Mouse (Mus musculus) liver, embryonic 12.5 days (tissue): ENCODE data around the gene Hist1h3e. TPM values are rescaled to one million over a fixed set of nuclear protein-coding genes. Genes with fewer than 3 reads are reported as not detected.
A peak's percentile ranks its signal among the peaks of the same experiment; 100 is the strongest.

Source experiments
- ATAC-seq: fragments of 200-750 bp; cut with Nextera tagmentation; 2 replicates; pipeline ENCODE4 v1.8.0; 2017; ENCODE audit warnings: moderate number of reproducible peaks, mild to moderate bottlenecking, moderate library complexity
- H3K27ac ChIP-seq: fragments of 300-500 bp; sonication (generic); 2 replicates; pipeline ENCODE4 v1.5.1; 2016; ENCODE audit warnings: mild to moderate bottlenecking
- H3K27me3 ChIP-seq: fragments of 300-500 bp; sonication (generic); replicated peaks from 2 replicates; pipeline ENCODE4 v1.6.1; 2016; ENCODE audit warnings: mild to moderate bottlenecking, moderate library complexity
- H3K36me3 ChIP-seq: fragments of 300-500 bp; sonication (generic); 2 replicates; pipeline ENCODE4 v1.6.1; 2016; ENCODE audit warnings: mild to moderate bottlenecking, moderate library complexity
- H3K4me1 ChIP-seq: fragments of 300-500 bp; sonication (generic); 2 replicates; pipeline ENCODE4 v1.6.1; 2016
- H3K4me2 ChIP-seq: fragments of 300-500 bp; sonication (generic); 2 replicates; pipeline ENCODE4 v1.6.1; 2016; ENCODE audit warnings: mild to moderate bottlenecking, moderate library complexity
- H3K4me3 ChIP-seq: fragments of 300-500 bp; sonication (generic); 2 replicates; pipeline ENCODE4 v1.5.1; 2016; ENCODE audit warnings: mild to moderate bottlenecking, moderate library complexity
- H3K9ac ChIP-seq: fragments of 300-500 bp; sonication (generic); 2 replicates; pipeline ENCODE4 v1.6.1; 2016; ENCODE audit warnings: mild to moderate bottlenecking, moderate library complexity
- H3K9me3 ChIP-seq: fragments of 300-500 bp; sonication (generic); replicated peaks from 2 replicates; pipeline ENCODE4 v1.6.1; 2016; ENCODE audit warnings: mild to moderate bottlenecking, moderate library complexity
- WGBS: fragments of 180-500 bp; shearing (Covaris S2); methylation state at CpG from one replicate; pipeline ENCODE4 v1.1.7; 2016; ENCODE audit not compliant: insufficient replicate concordance; 5-methylcytosine and 5-hydroxymethylcytosine counted together
- microRNA-seq: library from miRNA; unstranded; fragments of <30 nt; microRNA quantifications from one replicate; pipeline ENCODE4, GENCODE M21; 2017
- polyA plus RNA-seq: library from polyadenylated mRNA; unstranded; fragments of >200 nt; fragmentation: Nextera tagmentation; extraction: Ambion mirVana; gene quantifications from 2 replicates; pipeline ENCODE4 v1.2.1, GENCODE M21; 2016

Hist1h3e gene
- polyA plus RNA-seq, 1 experiment from 2014 or later = 6.2 TPM

DNA sequence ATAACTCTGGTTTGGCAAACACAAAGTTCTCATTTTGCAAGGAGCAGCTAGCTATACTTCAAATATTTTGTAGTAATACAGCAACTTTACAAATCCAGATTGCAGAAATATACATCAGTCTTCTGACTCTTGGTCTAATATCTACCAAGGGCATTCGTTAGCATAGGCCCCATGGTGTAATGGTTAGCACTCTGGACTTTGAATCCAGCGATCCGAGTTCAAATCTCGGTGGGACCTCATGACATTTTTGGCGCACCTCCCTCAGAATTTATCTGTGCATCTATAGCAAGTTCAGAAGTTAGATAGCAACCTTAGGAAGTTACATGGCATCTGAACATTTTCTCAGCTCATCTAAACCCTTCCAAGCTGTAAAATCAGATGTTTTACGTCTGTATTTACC, 43.3 kb downstream of the Hist1h3e start:
- ATAC-seq = peak; percentile 61
- Histone ChIP-seq H3K9ac (peak overlapping the region; percentile 56; the same call in 1 of the 2 replicates), H3K9me3 (no peaks in the 10 kb centered on the region), H3K4me3 (peak overlapping the region; percentile 65), H3K27ac (peak overlapping the region; percentile 82), H3K4me2 (peak overlapping the region; percentile 93), H3K4me1 (peaks cover 43% of the 10 kb centered on the region), H3K36me3 (no peaks in the 10 kb centered on the region), H3K27me3 (no peaks in the 10 kb centered on the region)
- 0% methylated on average over 6 of the region's 6 CpGs for WGBS

DNA sequence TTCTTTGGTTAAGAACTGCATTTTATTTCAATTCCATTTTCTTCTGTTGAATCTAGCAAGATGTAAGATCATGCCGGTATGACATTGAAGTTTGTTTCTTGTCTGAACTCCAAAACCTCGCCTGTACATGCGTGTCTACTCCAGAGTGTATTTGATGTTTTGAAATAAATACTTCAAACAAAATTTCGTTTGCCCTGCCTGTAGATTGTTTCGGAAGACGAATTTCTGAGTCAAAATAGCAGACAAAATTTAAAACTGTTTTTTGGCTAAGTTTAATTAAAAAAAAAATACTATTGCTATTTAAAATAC, 43.9 kb downstream of the Hist1h3e start:
- under 1% methylated on average over 6 of the region's 6 CpGs for WGBS
- Histone ChIP-seq H3K27me3 (no peaks in the 10 kb centered on the region), H3K4me3 (peak overlapping the region; percentile 65), H3K4me1 (peaks cover 42% of the 10 kb centered on the region), H3K9ac (peak overlapping the region; percentile 70), H3K9me3 (no peaks in the 10 kb centered on the region), H3K4me2 (peak overlapping the region; percentile 93), H3K36me3 (no peaks in the 10 kb centered on the region), H3K27ac (peak overlapping the region; percentile 84)
- no peak for ATAC-seq

DNA sequence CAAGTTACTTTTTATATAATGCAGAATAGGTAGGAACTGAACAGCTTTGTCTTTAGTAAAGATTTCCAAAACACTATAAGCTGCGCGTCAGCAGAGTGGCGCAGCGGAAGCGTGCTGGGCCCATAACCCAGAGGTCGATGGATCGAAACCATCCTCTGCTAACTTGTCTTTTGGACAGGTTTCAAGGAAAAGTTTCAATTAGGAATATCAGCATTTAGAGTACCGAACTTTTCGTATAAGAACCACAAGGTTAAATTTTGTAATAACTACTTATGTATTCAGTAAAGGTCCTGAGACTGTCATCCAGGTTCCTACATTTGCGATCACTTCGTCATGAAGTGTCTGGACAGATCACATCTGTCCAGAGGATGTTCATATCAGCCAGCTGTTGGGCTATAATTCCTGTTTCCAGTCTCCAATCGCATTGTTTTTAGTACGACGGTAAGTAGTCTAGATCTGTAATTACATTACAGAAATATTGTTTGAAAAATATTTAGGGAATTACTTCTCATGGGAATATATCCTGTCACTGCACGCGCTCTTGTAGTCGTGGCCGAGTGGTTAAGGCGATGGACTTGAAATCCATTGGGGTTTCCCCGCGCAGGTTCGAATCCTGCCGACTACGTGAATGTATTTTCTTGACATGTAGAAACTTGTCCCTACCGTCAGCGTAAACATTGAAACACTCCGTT, 44.4 kb downstream of the Hist1h3e start:
- no peaks in the 10 kb centered on the region for H3K27me3 ChIP-seq
- H3K9ac ChIP-seq = peak overlapping the region; percentile 70
- peak overlapping the region; percentile 84 for H3K27ac ChIP-seq
- H3K4me3 ChIP-seq = peak overlapping the region; percentile 65
- H3K9me3 ChIP-seq = no peaks in the 10 kb centered on the region
- H3K4me2 ChIP-seq = peak overlapping the region; percentile 93
- H3K36me3 ChIP-seq = no peaks in the 10 kb centered on the region
- WGBS = under 1% methylated on average over 27 of the region's 27 CpGs
- H3K4me1 ChIP-seq = peaks cover 42% of the 10 kb centered on the region
- ATAC-seq = peak; percentile 81

DNA sequence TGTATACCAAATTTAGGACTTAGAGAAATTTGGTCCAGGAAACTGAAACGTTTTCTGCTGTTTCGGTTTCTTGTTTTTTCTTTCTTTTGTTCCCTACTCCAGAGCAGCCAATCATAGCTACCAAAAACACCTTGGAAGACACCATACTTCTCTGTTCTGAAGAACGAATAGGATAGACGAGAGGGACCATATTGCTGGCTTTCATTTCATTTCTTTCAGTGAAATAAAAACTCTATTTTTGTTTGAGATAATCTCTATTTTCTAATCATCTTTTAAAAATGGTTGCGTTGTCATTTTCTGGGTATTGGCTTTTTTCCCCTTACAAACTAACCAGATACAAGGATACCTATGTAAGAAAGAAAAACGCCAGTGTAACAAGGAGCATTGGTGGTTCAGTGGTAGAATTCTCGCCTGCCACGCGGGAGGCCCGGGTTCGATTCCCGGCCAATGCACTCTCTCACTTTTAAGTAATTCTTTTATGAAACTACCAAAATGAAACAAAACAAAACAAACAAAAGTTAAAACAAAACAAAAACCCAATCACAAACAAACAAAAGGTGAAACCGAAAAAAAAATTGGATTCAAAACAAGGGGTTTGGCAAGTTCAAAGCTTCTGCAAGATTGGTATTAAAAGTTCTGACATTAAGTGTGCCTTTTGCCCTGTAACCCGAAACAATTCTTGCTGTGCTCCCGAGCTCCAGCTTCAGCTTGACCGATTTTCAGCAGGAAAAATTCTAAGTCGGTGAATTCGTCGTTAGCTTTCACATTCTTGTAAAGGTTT, 45.2 kb downstream of the Hist1h3e start:
- ATAC-seq = peak; percentile 57; the same call in 1 of the 2 replicates
- H3K9me3 ChIP-seq = no peaks in the 10 kb centered on the region
- H3K27me3 ChIP-seq = no peaks in the 10 kb centered on the region
- peak overlapping the region; percentile 67 for H3K9ac ChIP-seq
- peak overlapping the region; percentile 93 for H3K4me2 ChIP-seq
- peak overlapping the region; percentile 65 for H3K4me3 ChIP-seq
- whole genome bisulfite sequencing = under 1% methylated on average over 19 of the region's 19 CpGs
- H3K27ac ChIP-seq = peak overlapping the region; percentile 79
- peaks cover 40% of the 10 kb centered on the region for H3K4me1 ChIP-seq
- H3K36me3 ChIP-seq = no peaks in the 10 kb centered on the region

DNA sequence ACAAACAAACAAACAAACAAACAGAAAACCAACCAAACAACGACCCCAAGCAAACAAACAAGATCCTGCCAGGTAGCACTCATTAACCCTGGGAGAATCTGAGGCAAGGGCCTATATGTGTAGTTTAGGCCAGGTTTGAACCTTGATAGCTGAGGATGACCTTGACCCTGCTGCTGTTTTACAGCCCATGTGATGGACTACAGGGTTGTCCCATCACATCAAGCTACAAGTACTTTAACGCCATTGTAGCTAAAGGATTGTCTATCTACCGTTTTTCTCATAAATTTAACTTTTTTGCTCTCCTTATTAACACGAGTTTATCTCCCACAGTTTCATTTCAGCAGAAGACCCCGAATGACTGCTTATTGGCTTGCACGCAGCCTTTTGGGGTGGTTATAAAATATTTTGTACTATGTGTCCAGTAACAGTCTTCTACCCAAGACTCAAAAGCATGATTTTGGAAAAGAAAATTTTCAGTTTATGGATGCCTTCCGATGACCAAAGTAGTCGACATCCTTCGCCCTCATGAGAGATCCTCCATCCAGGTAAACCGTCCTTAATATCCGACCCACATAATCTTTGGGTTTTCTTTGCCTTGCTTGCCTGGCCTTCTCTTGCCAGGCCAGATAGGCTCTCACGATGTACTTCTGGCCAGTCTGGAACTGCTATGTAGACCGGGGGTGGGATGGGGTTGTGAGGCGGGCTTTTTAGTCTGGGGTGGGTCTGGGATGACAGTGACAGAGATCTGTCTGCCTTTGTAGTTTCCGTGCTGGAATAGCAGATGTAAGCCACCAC, 46.1 kb downstream of the Hist1h3e start:
- Histone ChIP-seq H3K27me3 (no peaks in the 10 kb centered on the region), H3K36me3 (no peaks in the 10 kb centered on the region), H3K4me3 (peak overlapping the region; percentile 65), H3K4me1 (peaks cover 39% of the 10 kb centered on the region), H3K27ac (peak overlapping the region; percentile 54; the same call in 1 of the 2 replicates), H3K9me3 (no peaks in the 10 kb centered on the region), H3K4me2 (peak overlapping the region; percentile 93), H3K9ac (peak overlapping the region; percentile 68)
- 51% methylated on average over 15 of the region's 15 CpGs for WGBS
- ATAC-seq = no peak

DNA sequence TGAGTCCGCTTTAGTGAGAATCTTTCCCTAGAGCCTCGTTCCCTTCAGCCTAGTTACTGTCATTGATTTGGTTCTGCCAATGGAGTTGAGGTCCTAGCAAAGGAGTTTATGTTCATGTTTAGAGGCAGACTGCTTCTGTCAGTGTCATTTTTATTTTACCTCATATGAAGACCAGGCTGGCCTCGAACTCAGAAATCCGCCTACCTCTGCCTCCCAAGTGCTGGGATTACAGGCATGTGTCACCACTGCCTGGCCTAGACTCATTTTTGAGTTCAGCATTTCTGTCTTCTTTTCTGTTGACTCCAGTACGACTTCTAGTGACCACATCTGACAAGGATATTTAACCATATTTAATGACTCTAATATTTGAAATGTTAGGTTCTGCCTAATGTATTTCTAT, 46.9 kb downstream of the Hist1h3e start:
- WGBS = 54% methylated on average over 5 of the region's 5 CpGs

DNA sequence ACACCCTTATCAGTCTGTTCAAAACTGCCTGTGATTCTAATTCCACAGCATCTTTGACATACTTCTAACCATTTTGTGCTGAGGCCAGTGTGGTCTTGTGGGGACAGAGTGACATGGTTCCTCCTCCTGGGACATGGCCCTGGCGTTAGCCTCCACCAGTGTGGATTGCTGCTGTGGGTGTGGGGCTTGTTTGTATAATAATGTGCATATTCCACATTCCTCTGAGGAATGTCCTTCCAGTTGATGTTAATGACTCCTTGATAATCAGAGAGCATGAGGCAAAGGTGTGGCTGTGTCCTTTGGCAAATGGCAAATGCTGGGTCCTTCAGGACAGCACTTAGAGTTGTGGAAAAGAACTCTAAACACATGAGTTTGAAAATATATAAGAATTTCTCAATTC, 48.7 kb downstream of the Hist1h3e start:
- Histone ChIP-seq H3K4me2 (no peak overlapping the region), H3K27me3 (0 out of 2 replicates have a peak, but pooled peaks cover 2% of the 10 kb centered on the region), H3K36me3 (no peaks in the 10 kb centered on the region), H3K9ac (no peak overlapping the region), H3K4me1 (peaks cover 22% of the 10 kb centered on the region), H3K9me3 (no peaks in the 10 kb centered on the region), H3K27ac (no peak overlapping the region), H3K4me3 (no peak overlapping the region)
- ATAC-seq = no peak
- 81% methylated on average over 1 of the region's 1 CpGs for WGBS

More for the DNA sequence above, 46.9 kb downstream of the Hist1h3e start:
- Histone ChIP-seq H3K4me2 (0 out of 2 replicates have a peak overlapping the region, but pooled peaks have one; percentile 6), H3K9ac (no peak overlapping the region), H3K36me3 (no peaks in the 10 kb centered on the region), H3K9me3 (no peaks in the 10 kb centered on the region), H3K4me3 (no peak overlapping the region), H3K4me1 (peaks cover 33% of the 10 kb centered on the region), H3K27me3 (0 out of 2 replicates have a peak, but pooled peaks cover under 1% of the 10 kb centered on the region), H3K27ac (peak overlapping the region; percentile 2; the same call in 1 of the 2 replicates)
- ATAC-seq = no peak

Small RNA genes lying within 50 kb of the gene (microRNA-seq; reads per million reads assigned to microRNA genes)
- 2.8 reads per million for gene Gm44297
- gene Gm44359 = not detected
- not detected for gene Gm44394
- 4.9 reads per million, percentile 8 among the genes with 10 or more reads in this experiment for gene n-TStga1

Other genes starting within 250 kb of the Hist1h3e start
- gene Zfp322a, start 193.2 kb downstream of the Hist1h3e start, polyA plus RNA-seq = 19.5 and 21.6 TPM in 2 replicates
- 8.8 and 9.6 TPM in 2 replicates for gene Abt1, start 138.5 kb downstream of the Hist1h3e start, polyA plus RNA-seq
- 1.9 and 2.5 TPM in 2 replicates for gene Btn1a1, start 96.5 kb downstream of the Hist1h3e start, polyA plus RNA-seq
- 0.07 TPM in 1 of 2 replicates, not detected in the other for gene Btn2a2, start 73.5 kb downstream of the Hist1h3e start, polyA plus RNA-seq
- 4.4 and 4.7 TPM in 2 replicates for gene Hist1h4h, start 31.3 kb downstream of the Hist1h3e start, polyA plus RNA-seq
- gene Hist1h2af, start 28.5 kb downstream of the Hist1h3e start, polyA plus RNA-seq = 7.8 and 13.9 TPM in 2 replicates
- 12.9 and 16.3 TPM in 2 replicates for gene Hist1h3g, start 26.9 kb downstream of the Hist1h3e start, polyA plus RNA-seq
- 1.4 and 1.5 TPM in 2 replicates for gene Hist1h2bh, start 19.0 kb downstream of the Hist1h3e start, polyA plus RNA-seq
- 1.3 and 1.6 TPM in 2 replicates for gene Hist1h3f, start 18.3 kb downstream of the Hist1h3e start, polyA plus RNA-seq
- 1.1 and 1.6 TPM in 2 replicates for gene Hist1h4f, start 10.7 kb downstream of the Hist1h3e start, polyA plus RNA-seq
- 0.89 and 0.93 TPM in 2 replicates for gene Hist1h1d, start 9.1 kb downstream of the Hist1h3e start, polyA plus RNA-seq
- 106 and 109 TPM in 2 replicates for gene Hist1h2ae, start 8.9 kb upstream of the Hist1h3e start, polyA plus RNA-seq
- 10.7 and 14.4 TPM in 2 replicates for gene Hist1h2bg, start 9.0 kb upstream of the Hist1h3e start, polyA plus RNA-seq
- gene Hist1h2bf, start 11.8 kb upstream of the Hist1h3e start, polyA plus RNA-seq = 7.1 and 9.9 TPM in 2 replicates
- 1.2 and 3.1 TPM in 2 replicates for gene Hist1h2ad, start 12.0 kb upstream of the Hist1h3e start, polyA plus RNA-seq
- gene Hist1h3d, start 13.4 kb upstream of the Hist1h3e start, polyA plus RNA-seq = 5.3 and 6.2 TPM in 2 replicates
- gene Hist1h4d, start 19.2 kb upstream of the Hist1h3e start, polyA plus RNA-seq = 128 and 134 TPM in 2 replicates
- 2.1 and 2.2 TPM in 2 replicates for gene Hist1h2be, start 58.8 kb upstream of the Hist1h3e start, polyA plus RNA-seq
- gene Hist1h1e, start 60.2 kb upstream of the Hist1h3e start, polyA plus RNA-seq = 26.5 and 27.9 TPM in 2 replicates
- 0.91 and 1.3 TPM in 2 replicates for gene Hist1h2ac, start 121.6 kb upstream of the Hist1h3e start, polyA plus RNA-seq
- 75.3 and 75.6 TPM in 2 replicates for gene Hist1h2bc, start 121.8 kb upstream of the Hist1h3e start, polyA plus RNA-seq
- not detected in 2 replicates for gene Hist1h1t, start 133.4 kb upstream of the Hist1h3e start, polyA plus RNA-seq
- gene Hist1h4c, start 136.1 kb upstream of the Hist1h3e start, polyA plus RNA-seq = 8.6 and 11.6 TPM in 2 replicates
- 4.9 and 5.7 TPM in 2 replicates for gene Hfe, start 148.5 kb upstream of the Hist1h3e start, polyA plus RNA-seq
- gene Hist1h1c, start 176.4 kb upstream of the Hist1h3e start, polyA plus RNA-seq = 56.9 and 57.2 TPM in 2 replicates
- gene Hist1h3c, start 183.2 kb upstream of the Hist1h3e start, polyA plus RNA-seq = 4.8 and 6.7 TPM in 2 replicates
- 4.6 and 5.5 TPM in 2 replicates for gene Hist1h2bb, start 184.4 kb upstream of the Hist1h3e start, polyA plus RNA-seq
- gene Hist1h2ab, start 188.8 kb upstream of the Hist1h3e start, polyA plus RNA-seq = 70.3 TPM in 2 replicates
- gene Hist1h3b, start 189.9 kb upstream of the Hist1h3e start, polyA plus RNA-seq = 15.2 and 16.6 TPM in 2 replicates
- 4.5 and 5.7 TPM in 2 replicates for gene Hist1h4b, start 194.6 kb upstream of the Hist1h3e start, polyA plus RNA-seq
- 0.44 and 0.93 TPM in 2 replicates for gene Hist1h4a, start 198.9 kb upstream of the Hist1h3e start, polyA plus RNA-seq
- 5.5 and 6.8 TPM in 2 replicates for gene Hist1h3a, start 200.0 kb upstream of the Hist1h3e start, polyA plus RNA-seq
- gene Hist1h1a, start 201.3 kb upstream of the Hist1h3e start, polyA plus RNA-seq = 4.9 and 5.8 TPM in 2 replicates
- not detected in 2 replicates for gene Trim38, start 207.5 kb upstream of the Hist1h3e start, polyA plus RNA-seq
- gene Slc17a2, start 244.6 kb upstream of the Hist1h3e start, polyA plus RNA-seq = 0.35 and 0.43 TPM in 2 replicates